Mouse (Mus musculus) gonadal fat pad, adult 2 months (tissue): ENCODE measurements around the gene Cnga2. TPM values are rescaled to one million over a fixed set of nuclear protein-coding genes. Genes with fewer than 3 reads are reported as not detected.
"Not testable (repeated sequence)": the region's sequence is repeated elsewhere in the genome, so short reads cannot be mapped to it uniquely, and the experiment has no call there.

Source experiments
- DNase-seq: peaks from one replicate; pipeline ENCODE4 v3.0.0-alpha.2; 2012; ENCODE audit warnings: low read depth
- polyA plus RNA-seq: library from polyadenylated mRNA; depleted of rRNA; stranded (reverse); fragments of >200 nt; gene quantifications from 2 replicates; pipeline ENCODE4 v1.2.3, GENCODE M21; 2012; rRNA removed

Gene Cnga2
- 4.3 and 5.7 TPM in 2 replicates for polyA plus RNA-seq

GRCm38 (mm10) chrX:71991549-71991948 lies at the start of gene Cnga2:
Gene Cnga2 (plus strand): TSS chrX:71991849.
- DNase-seq: no peak

GRCm38 (mm10) chrX:71946631-71947030 lies 45.0 kb upstream of the Cnga2 start:
- DNase-seq: no peak

- DNase-seq: no peak
These were observed 33.3 kb upstream of the Cnga2 start for GRCm38 (mm10) chrX:71958366-71958765.

- DNase-seq: no peak
These were observed 29.3 kb upstream of the Cnga2 start, which contains the start of gene Prrg3 for GRCm38 (mm10) chrX:71962073-71963051. Gene Prrg3 (plus strand): TSS chrX:71962624.

GRCm38 (mm10) chrX:71963275-71963912 lies 28.3 kb upstream of the Cnga2 start:
- no peak for DNase-seq

- no peak for DNase-seq
These were observed 23.4 kb upstream of the Cnga2 start for GRCm38 (mm10) chrX:71968216-71968615.

- no peak for DNase-seq
These were observed 22.8 kb upstream of the Cnga2 start for GRCm38 (mm10) chrX:71968816-71969215.

GRCm38 (mm10) chrX:71971325-71971724 lies 20.3 kb upstream of the Cnga2 start:
- DNase-seq: no peak

- DNase-seq: no peak
These were observed 19.0 kb upstream of the Cnga2 start, which contains the start of gene Fate1 for GRCm38 (mm10) chrX:71972686-71973085. Gene Fate1 (plus strand): TSS chrX:71972986.

- not testable (repeated sequence) for DNase-seq
These were observed 14.0 kb upstream of the Cnga2 start for GRCm38 (mm10) chrX:71977681-71978080.

- DNase-seq: no peak
These were observed 11.2 kb upstream of the Cnga2 start for GRCm38 (mm10) chrX:71980443-71980842.

- no peak for DNase-seq
These were observed 10.3 kb upstream of the Cnga2 start for GRCm38 (mm10) chrX:71981322-71981721.

- DNase-seq: no peak
These were observed 8.4 kb upstream of the Cnga2 start for GRCm38 (mm10) chrX:71983205-71983604.

- DNase-seq: no peak
These were observed 7.9 kb upstream of the Cnga2 start for GRCm38 (mm10) chrX:71983775-71984174.

- DNase-seq: no peak
These were observed 4.3 kb downstream of the Cnga2 start for GRCm38 (mm10) chrX:71995972-71996371.

- DNase-seq: no peak
These were observed 18.3 kb downstream of the Cnga2 start for GRCm38 (mm10) chrX:72009930-72010329.

GRCm38 (mm10) chrX:72012236-72012635 lies 20.6 kb downstream of the Cnga2 start:
- DNase-seq: no peak

- no peak for DNase-seq
These were observed 21.2 kb downstream of the Cnga2 start for GRCm38 (mm10) chrX:72012804-72013203.

- no peak for DNase-seq
These were observed 30.6 kb downstream of the Cnga2 start for GRCm38 (mm10) chrX:72022241-72022640.

- DNase-seq: no peak
These were observed 31.2 kb downstream of the Cnga2 start for GRCm38 (mm10) chrX:72022750-72023398.

- no peak for DNase-seq
These were observed 31.9 kb downstream of the Cnga2 start for GRCm38 (mm10) chrX:72023542-72023941.

GRCm38 (mm10) chrX:72044056-72044455 lies 52.4 kb downstream of the Cnga2 start:
- peak; percentile 17 for DNase-seq
